Mouse (Mus musculus): ENCODE data around the gene Glb1. TPM values are rescaled to one million over a fixed set of nuclear protein-coding genes. Genes with fewer than 3 reads are reported as not detected.

Glb1 gene
- polyA plus RNA-seq, 1 experiment from 2014 or later = 24.6 TPM

GRCm38 (mm10) chr9:114421797-114422196, 20.9 kb downstream of the Glb1 start:
- Histone ChIP-seq H3K27me3 (no peaks in the 10 kb centered on the region), H3K9me3 (peaks cover 4% of the 10 kb centered on the region; the same call in 1 of the 2 replicates), H3K36me3 (peaks cover 13% of the 10 kb centered on the region), H3K27ac (replicated peaks) (no peak overlapping the region), H3K4me1 (no peaks in the 10 kb centered on the region), H3K4me2 (replicated peaks) (no peak overlapping the region), H3K4me3 (no peak overlapping the region), H3K9ac (replicated peaks) (no peak overlapping the region)
- ATAC-seq (ENCODE audit: low FRiP score, low read depth) = no peak
- 95% methylated on average over 7 of the region's 7 CpGs for whole genome bisulfite sequencing

GRCm38 (mm10) chr9:114425576-114425975, 24.7 kb downstream of the Glb1 start:
- peaks cover 4% of the 10 kb centered on the region; the same call in 1 of the 2 replicates for H3K9me3 ChIP-seq
- H3K9ac ChIP-seq (replicated peaks) = no peak overlapping the region
- no peaks in the 10 kb centered on the region for H3K27me3 ChIP-seq
- H3K36me3 ChIP-seq = peaks cover 13% of the 10 kb centered on the region
- H3K4me1 ChIP-seq = no peaks in the 10 kb centered on the region
- 96% methylated on average over 5 of the region's 5 CpGs for WGBS
- ATAC-seq (ENCODE audit: low FRiP score, low read depth) = no peak
- H3K4me3 ChIP-seq = no peak overlapping the region
- H3K4me2 ChIP-seq (replicated peaks) = no peak overlapping the region
- H3K27ac ChIP-seq (replicated peaks) = no peak overlapping the region

GRCm38 (mm10) chr9:114426201-114426600, 25.3 kb downstream of the Glb1 start:
- ATAC-seq (ENCODE audit: low FRiP score, low read depth) = no peak
- Histone ChIP-seq H3K4me2 (replicated peaks) (no peak overlapping the region), H3K27me3 (no peaks in the 10 kb centered on the region), H3K4me1 (no peaks in the 10 kb centered on the region), H3K9me3 (peaks cover 4% of the 10 kb centered on the region; the same call in 1 of the 2 replicates), H3K36me3 (peaks cover 16% of the 10 kb centered on the region), H3K4me3 (no peak overlapping the region), H3K27ac (replicated peaks) (no peak overlapping the region), H3K9ac (replicated peaks) (no peak overlapping the region)
- WGBS = 95% methylated on average over 5 of the region's 5 CpGs

GRCm38 (mm10) chr9:114427425-114427824, 26.5 kb downstream of the Glb1 start:
- 91% methylated on average over 8 of the region's 8 CpGs for WGBS
- Histone ChIP-seq H3K27ac (replicated peaks) (no peak overlapping the region), H3K36me3 (peaks cover 18% of the 10 kb centered on the region), H3K9ac (replicated peaks) (no peak overlapping the region), H3K9me3 (peaks cover 4% of the 10 kb centered on the region; the same call in 1 of the 2 replicates), H3K27me3 (no peaks in the 10 kb centered on the region), H3K4me2 (replicated peaks) (no peak overlapping the region), H3K4me1 (no peaks in the 10 kb centered on the region), H3K4me3 (no peak overlapping the region)
- ATAC-seq (ENCODE audit: low FRiP score, low read depth) = no peak

GRCm38 (mm10) chr9:114428103-114428834, 27.4 kb downstream of the Glb1 start:
- H3K4me3 ChIP-seq = no peak overlapping the region
- ATAC-seq (ENCODE audit: low FRiP score, low read depth) = no peak
- no peaks in the 10 kb centered on the region for H3K4me1 ChIP-seq
- H3K4me2 ChIP-seq (replicated peaks) = no peak overlapping the region
- H3K9me3 ChIP-seq = peaks cover 4% of the 10 kb centered on the region; the same call in 1 of the 2 replicates
- no peak overlapping the region for H3K27ac ChIP-seq (replicated peaks)
- H3K36me3 ChIP-seq = peaks cover 26% of the 10 kb centered on the region
- 86% methylated on average over 12 of the region's 12 CpGs for WGBS
- no peaks in the 10 kb centered on the region for H3K27me3 ChIP-seq
- no peak overlapping the region for H3K9ac ChIP-seq (replicated peaks)

GRCm38 (mm10) chr9:114435668-114436067, 34.8 kb downstream of the Glb1 start:
- H3K4me2 ChIP-seq (replicated peaks) = no peak overlapping the region
- H3K27ac ChIP-seq (replicated peaks) = no peak overlapping the region
- H3K9me3 ChIP-seq = peaks cover 11% of the 10 kb centered on the region
- no peaks in the 10 kb centered on the region for H3K4me1 ChIP-seq
- H3K27me3 ChIP-seq = no peaks in the 10 kb centered on the region
- H3K36me3 ChIP-seq = peaks cover 19% of the 10 kb centered on the region; the same call in 1 of the 2 replicates
- WGBS = 92% methylated on average over 2 of the region's 2 CpGs
- H3K9ac ChIP-seq (replicated peaks) = no peak overlapping the region
- no peak for ATAC-seq (ENCODE audit: low FRiP score, low read depth)
- H3K4me3 ChIP-seq = no peak overlapping the region

- Histone ChIP-seq H3K4me2 (replicated peaks) (no peak overlapping the region), H3K9me3 (peaks cover 11% of the 10 kb centered on the region), H3K36me3 (peaks cover 12% of the 10 kb centered on the region; the same call in 1 of the 2 replicates), H3K4me1 (no peaks in the 10 kb centered on the region), H3K9ac (replicated peaks) (no peak overlapping the region), H3K27me3 (no peaks in the 10 kb centered on the region), H3K27ac (replicated peaks) (no peak overlapping the region), H3K4me3 (no peak overlapping the region)
- no peak for ATAC-seq (ENCODE audit: low FRiP score, low read depth)
- 86% methylated on average over 10 of the region's 10 CpGs for WGBS
Measured at GRCm38 (mm10) chr9:114440548-114440947, 39.7 kb downstream of the Glb1 start.

GRCm38 (mm10) chr9:114442225-114442624, 41.3 kb downstream of the Glb1 start:
- Histone ChIP-seq H3K4me3 (no peak overlapping the region), H3K27ac (replicated peaks) (no peak overlapping the region), H3K9me3 (no peaks in the 10 kb centered on the region), H3K9ac (replicated peaks) (no peak overlapping the region), H3K27me3 (no peaks in the 10 kb centered on the region), H3K36me3 (peaks cover 6% of the 10 kb centered on the region; the same call in 1 of the 2 replicates), H3K4me1 (no peaks in the 10 kb centered on the region), H3K4me2 (replicated peaks) (no peak overlapping the region)
- ATAC-seq (ENCODE audit: low FRiP score, low read depth) = no peak
- 93% methylated on average over 9 of the region's 9 CpGs for WGBS

- Histone ChIP-seq H3K4me3 (no peak overlapping the region), H3K27ac (replicated peaks) (no peak overlapping the region), H3K9ac (replicated peaks) (no peak overlapping the region), H3K27me3 (no peaks in the 10 kb centered on the region), H3K4me2 (replicated peaks) (no peak overlapping the region), H3K9me3 (no peaks in the 10 kb centered on the region), H3K4me1 (no peaks in the 10 kb centered on the region), H3K36me3 (peaks cover 6% of the 10 kb centered on the region; the same call in 1 of the 2 replicates)
- WGBS = 86% methylated on average over 9 of the region's 9 CpGs
- ATAC-seq (ENCODE audit: low FRiP score, low read depth) = no peak
Measured at GRCm38 (mm10) chr9:114442893-114443292, 42.0 kb downstream of the Glb1 start.

GRCm38 (mm10) chr9:114443351-114443750, 42.5 kb downstream of the Glb1 start:
- Histone ChIP-seq H3K4me2 (replicated peaks) (no peak overlapping the region), H3K9ac (replicated peaks) (no peak overlapping the region), H3K4me1 (no peaks in the 10 kb centered on the region), H3K27ac (replicated peaks) (no peak overlapping the region), H3K9me3 (no peaks in the 10 kb centered on the region), H3K4me3 (no peak overlapping the region), H3K27me3 (no peaks in the 10 kb centered on the region), H3K36me3 (peaks cover 6% of the 10 kb centered on the region; the same call in 1 of the 2 replicates)
- WGBS = 87% methylated on average over 8 of the region's 8 CpGs
- no peak for ATAC-seq (ENCODE audit: low FRiP score, low read depth)

GRCm38 (mm10) chr9:114446887-114447286, 46.0 kb downstream of the Glb1 start:
- Histone ChIP-seq H3K9me3 (no peaks in the 10 kb centered on the region), H3K4me2 (replicated peaks) (no peak overlapping the region), H3K27ac (replicated peaks) (no peak overlapping the region), H3K4me3 (no peak overlapping the region), H3K27me3 (no peaks in the 10 kb centered on the region), H3K4me1 (no peaks in the 10 kb centered on the region), H3K36me3 (peaks cover 6% of the 10 kb centered on the region; the same call in 1 of the 2 replicates), H3K9ac (replicated peaks) (no peak overlapping the region)
- WGBS = 96% methylated on average over 8 of the region's 8 CpGs
- ATAC-seq (ENCODE audit: low FRiP score, low read depth) = no peak

- Histone ChIP-seq H3K9ac (replicated peaks) (no peak overlapping the region), H3K36me3 (no peaks in the 10 kb centered on the region), H3K4me2 (replicated peaks) (no peak overlapping the region), H3K4me1 (no peaks in the 10 kb centered on the region), H3K4me3 (no peak overlapping the region), H3K27me3 (no peaks in the 10 kb centered on the region), H3K9me3 (no peaks in the 10 kb centered on the region), H3K27ac (replicated peaks) (no peak overlapping the region)
- WGBS = 83% methylated on average over 5 of the region's 5 CpGs
- no peak for ATAC-seq (ENCODE audit: low FRiP score, low read depth)
Measured at GRCm38 (mm10) chr9:114448700-114449099, 47.8 kb downstream of the Glb1 start.
